Mouse (Mus musculus): ENCODE measurements around the gene Pds5a. TPM values are rescaled to one million over a fixed set of nuclear protein-coding genes. Genes with fewer than 3 reads are reported as not detected.
"Not testable (repeated sequence)": the region's sequence is repeated elsewhere in the genome, so short reads cannot be mapped to it uniquely, and the experiment has no call there.

Pds5a gene
- polyA plus RNA-seq, 1 experiment, result 81.5 TPM

DNA sequence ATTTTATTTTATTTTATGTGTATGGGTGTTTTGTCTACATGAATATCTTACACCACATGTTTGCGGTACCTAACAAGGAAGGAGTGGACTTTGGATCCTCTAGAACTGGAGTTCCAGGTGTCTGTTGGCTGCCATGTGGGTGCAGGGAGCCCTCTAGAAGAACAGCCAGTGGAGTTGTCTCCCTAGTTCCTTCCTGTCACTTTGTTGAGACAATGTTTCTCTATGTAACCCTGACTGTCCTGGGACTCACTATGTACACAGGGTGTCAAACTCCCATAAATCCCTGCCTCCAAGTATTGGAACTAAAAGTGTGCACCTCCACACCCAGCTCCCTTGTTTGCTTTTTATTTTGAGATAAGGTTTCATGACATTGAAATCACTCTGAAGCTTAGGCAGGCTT, 13.4 kb upstream of the Pds5a start:
- DNase-seq (ENCODE audit: low read depth), result no peak
- TF ChIP-seq POLR2A (IDR thresholded peaks at IDR 0.05; ENCODE audit: borderline replicate concordance, extremely low read depth, insufficient read depth, insufficient read length, poor library complexity, severe bottlenecking) (no peak), CTCF (IDR thresholded peaks at IDR 0.05; ENCODE audit: borderline replicate concordance, extremely low read depth, insufficient read depth, insufficient read length) (no peak)

DNA sequence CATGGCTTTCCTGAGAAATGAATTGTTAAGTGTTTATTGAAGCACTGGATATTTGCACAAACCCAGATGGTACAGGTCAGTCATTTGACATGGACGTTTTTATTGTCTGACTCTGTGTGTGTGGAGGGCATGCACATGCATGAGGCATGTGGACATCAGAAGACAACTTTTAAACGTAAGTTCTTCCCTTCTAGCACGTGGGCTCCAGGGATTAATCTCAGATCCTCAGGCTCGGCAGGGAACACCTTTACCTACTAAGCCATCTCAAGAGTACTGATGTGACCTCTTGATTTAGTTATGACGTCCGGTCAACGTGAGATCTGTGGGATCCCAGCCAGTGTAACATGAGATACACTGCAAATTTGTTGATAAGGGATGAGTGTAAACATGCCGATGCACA, 12.2 kb upstream of the Pds5a start:
- TF ChIP-seq POLR2A (IDR thresholded peaks at IDR 0.05; ENCODE audit: borderline replicate concordance, extremely low read depth, insufficient read depth, insufficient read length, poor library complexity, severe bottlenecking) (no peak), CTCF (IDR thresholded peaks at IDR 0.05; ENCODE audit: borderline replicate concordance, extremely low read depth, insufficient read depth, insufficient read length) (no peak)
- no peak for DNase-seq (ENCODE audit: low read depth)

DNA sequence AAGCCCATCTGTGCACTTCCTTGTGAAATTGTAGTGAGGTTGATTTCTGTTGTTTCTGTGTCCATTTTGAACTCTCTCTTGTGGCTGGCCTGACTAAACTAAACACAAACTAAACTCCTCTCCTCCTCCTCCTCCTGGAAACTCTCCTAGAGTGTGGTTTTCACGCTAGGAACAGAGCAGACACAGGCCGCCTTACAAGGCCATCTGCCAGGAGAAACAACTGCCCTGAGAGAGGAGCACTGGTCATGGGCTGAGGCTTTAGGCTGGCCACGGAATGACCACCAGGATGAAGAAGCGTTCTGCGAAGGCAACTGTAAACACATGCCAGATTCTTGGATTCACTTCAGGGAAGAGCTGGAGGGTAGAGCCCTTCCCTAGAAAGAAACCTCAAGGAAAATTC, 8.9 kb upstream of the Pds5a start:
- TF ChIP-seq CTCF (IDR thresholded peaks at IDR 0.05; ENCODE audit: borderline replicate concordance, extremely low read depth, insufficient read depth, insufficient read length) (no peak), POLR2A (IDR thresholded peaks at IDR 0.05; ENCODE audit: borderline replicate concordance, extremely low read depth, insufficient read depth, insufficient read length, poor library complexity, severe bottlenecking) (no peak)

DNA sequence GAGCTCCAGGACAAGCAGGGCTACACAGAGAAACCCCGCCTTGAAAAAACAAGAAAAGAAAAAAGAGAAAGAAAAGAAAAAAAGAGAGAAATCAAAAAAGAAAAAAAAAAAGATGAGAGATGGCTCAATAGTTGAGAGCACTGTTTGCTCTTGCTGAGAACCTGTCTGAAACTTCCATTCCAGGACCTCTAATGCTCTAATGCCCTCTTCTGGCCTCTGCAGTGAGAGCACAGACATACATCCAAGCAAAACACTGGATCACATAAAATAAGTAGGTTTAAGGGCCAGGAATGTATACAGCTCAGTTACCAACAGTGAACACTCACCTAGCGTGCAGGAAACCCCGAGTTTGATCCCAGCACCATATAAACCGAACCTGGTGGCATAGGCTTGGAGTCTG, 8.1 kb upstream of the Pds5a start:
- peak; percentile 17 for DNase-seq (ENCODE audit: low read depth)
- TF ChIP-seq POLR2A (IDR thresholded peaks at IDR 0.05; ENCODE audit: borderline replicate concordance, extremely low read depth, insufficient read depth, insufficient read length, poor library complexity, severe bottlenecking) (no peak), CTCF (IDR thresholded peaks at IDR 0.05; ENCODE audit: borderline replicate concordance, extremely low read depth, insufficient read depth, insufficient read length) (no peak)

More for the DNA sequence above, 8.9 kb upstream of the Pds5a start:
- no peak for DNase-seq (ENCODE audit: low read depth)

DNA sequence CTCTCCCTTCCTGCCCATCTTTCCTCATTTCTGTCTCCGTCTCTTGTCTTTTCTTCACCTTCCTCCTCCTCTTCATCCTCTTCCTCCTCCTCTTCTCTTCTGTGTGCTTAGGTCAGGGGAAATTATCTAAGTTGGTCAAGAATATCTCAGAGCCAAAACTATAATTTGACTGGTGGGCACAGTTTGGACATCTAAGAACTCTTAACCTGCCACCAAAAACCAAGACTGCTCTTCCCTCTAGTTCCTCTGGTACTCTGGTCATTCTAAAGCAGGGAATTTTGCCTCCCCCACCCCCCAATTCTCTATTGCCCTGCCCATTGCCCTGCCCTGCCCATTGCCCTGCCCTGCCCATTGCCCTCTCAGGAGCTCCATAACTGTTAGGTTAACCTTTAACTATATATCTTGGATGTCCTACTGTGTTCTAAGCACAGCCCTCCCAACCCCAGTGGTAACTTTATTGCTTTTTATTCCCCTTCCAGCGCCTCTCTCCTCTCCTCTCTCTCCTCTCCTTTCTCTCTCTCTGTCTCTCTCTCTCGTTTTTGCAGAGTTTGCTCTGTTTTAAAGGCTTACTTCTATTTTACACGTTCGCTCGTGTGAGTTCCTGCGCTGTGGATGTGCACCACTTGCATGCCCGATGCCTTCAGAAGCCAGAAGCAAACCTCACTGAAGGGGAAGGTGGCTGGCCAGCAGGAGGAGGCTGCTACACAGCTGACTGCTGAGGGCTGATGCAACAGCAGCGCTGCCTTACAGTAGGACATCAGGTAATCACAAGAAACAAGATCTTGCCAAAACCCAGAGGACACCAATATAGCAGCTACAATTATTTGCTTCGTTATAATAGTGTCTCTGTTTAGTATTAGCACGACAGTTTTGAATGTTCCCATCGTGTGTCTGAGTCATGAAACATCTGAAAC, 6.9 kb upstream of the Pds5a start:
- TF ChIP-seq POLR2A (IDR thresholded peaks at IDR 0.05; ENCODE audit: borderline replicate concordance, extremely low read depth, insufficient read depth, insufficient read length, poor library complexity, severe bottlenecking) (no peak), CTCF (IDR thresholded peaks at IDR 0.05; ENCODE audit: borderline replicate concordance, extremely low read depth, insufficient read depth, insufficient read length) (no peak)
- no peak for DNase-seq (ENCODE audit: low read depth)

DNA sequence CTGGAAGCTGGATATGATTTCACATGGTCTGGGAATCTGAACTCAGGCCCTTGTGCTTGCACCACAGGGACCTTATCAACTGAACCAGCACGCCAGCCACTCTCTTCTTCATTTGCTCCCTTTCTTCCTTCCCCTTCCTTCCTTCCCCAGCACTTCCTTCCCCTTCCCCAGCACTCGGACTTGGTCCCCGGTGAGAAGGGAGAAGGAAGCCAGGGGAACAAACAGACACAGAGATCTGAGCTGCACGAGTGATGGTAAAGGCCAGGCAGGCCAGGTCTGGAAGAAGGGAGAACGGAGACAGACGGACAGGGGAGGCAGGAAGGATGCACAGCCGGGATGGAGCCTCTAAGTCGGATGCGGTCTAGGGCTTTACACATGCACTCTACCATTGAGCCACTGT, 5.2 kb upstream of the Pds5a start:
- TF ChIP-seq CTCF (IDR thresholded peaks at IDR 0.05; ENCODE audit: borderline replicate concordance, extremely low read depth, insufficient read depth, insufficient read length), result no peak
- no peak for TF ChIP-seq POLR2A (IDR thresholded peaks at IDR 0.05; ENCODE audit: borderline replicate concordance, extremely low read depth, insufficient read depth, insufficient read length, poor library complexity, severe bottlenecking)
- DNase-seq (ENCODE audit: low read depth), result no peak

DNA sequence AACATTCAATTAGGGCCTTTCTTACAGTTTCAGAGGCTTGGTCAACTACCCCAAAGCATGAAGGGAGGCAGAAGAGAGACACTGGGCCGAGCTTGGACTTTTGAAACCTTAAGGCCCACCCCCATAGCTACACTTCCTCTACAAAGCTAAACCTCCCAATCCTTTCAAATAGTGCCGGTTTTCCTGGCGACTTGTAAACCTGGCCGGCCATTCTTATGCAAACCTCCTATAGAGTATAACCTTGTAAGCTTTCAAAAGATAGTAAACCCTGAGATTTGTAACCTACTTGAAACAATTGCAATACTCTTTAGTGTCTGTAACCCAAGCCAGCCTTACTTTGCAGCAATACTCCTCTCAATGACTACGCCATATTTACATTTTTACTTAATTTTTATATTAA, 2.0 kb upstream of the Pds5a start:
- no peak for DNase-seq (ENCODE audit: low read depth)
- no peak for TF ChIP-seq POLR2A (IDR thresholded peaks at IDR 0.05; ENCODE audit: borderline replicate concordance, extremely low read depth, insufficient read depth, insufficient read length, poor library complexity, severe bottlenecking)
- TF ChIP-seq CTCF (IDR thresholded peaks at IDR 0.05; ENCODE audit: borderline replicate concordance, extremely low read depth, insufficient read depth, insufficient read length), result no peak

DNA sequence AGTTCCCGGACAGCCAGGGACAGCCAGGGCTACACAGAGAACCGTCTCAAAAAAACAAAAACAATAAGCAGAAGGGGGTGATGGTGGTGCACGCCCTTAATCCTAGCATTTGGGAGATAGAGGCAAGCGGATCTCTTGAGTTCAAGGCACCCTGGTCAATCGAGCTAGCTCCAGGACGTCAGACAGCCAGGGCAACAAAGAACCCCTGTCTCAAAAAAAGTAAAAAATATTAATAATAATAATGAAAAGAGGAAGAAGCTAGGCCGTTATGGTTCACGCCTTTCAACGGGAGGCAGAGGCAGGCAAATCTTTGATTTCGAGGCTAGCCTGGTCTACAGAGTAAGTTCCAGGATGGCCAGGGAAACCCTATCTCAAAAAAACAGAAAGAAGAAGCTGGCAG, 1.1 kb upstream of the Pds5a start:
- TF ChIP-seq CTCF (IDR thresholded peaks at IDR 0.05; ENCODE audit: borderline replicate concordance, extremely low read depth, insufficient read depth, insufficient read length) (no peak), POLR2A (IDR thresholded peaks at IDR 0.05; ENCODE audit: borderline replicate concordance, extremely low read depth, insufficient read depth, insufficient read length, poor library complexity, severe bottlenecking) (no peak)

DNA sequence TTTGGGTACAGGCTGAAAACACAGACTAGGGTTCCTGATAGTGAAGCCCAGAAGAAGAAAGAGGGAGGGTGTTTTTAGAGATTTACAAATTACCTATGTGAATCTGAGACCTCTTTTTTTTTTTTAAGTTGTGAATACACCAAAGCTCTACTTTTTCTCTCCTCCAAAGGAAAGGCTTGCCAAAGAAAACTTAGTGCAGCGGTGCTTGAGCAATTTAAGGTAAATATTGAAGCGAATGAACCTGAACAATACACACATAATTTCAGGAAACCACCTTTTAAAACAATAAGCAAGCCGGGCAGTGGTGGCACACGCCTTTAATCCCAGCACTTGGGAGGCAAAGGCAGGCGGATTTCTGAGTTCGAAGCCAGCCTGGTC, 675 bp upstream of the Pds5a start:
- TF ChIP-seq POLR2A (IDR thresholded peaks at IDR 0.05; ENCODE audit: borderline replicate concordance, extremely low read depth, insufficient read depth, insufficient read length, poor library complexity, severe bottlenecking) (no peak), CTCF (IDR thresholded peaks at IDR 0.05; ENCODE audit: borderline replicate concordance, extremely low read depth, insufficient read depth, insufficient read length) (no peak)
- DNase-seq (ENCODE audit: low read depth), result no peak

More for the DNA sequence above, 1.1 kb upstream of the Pds5a start:
- DNase-seq (ENCODE audit: low read depth), result no peak

DNA sequence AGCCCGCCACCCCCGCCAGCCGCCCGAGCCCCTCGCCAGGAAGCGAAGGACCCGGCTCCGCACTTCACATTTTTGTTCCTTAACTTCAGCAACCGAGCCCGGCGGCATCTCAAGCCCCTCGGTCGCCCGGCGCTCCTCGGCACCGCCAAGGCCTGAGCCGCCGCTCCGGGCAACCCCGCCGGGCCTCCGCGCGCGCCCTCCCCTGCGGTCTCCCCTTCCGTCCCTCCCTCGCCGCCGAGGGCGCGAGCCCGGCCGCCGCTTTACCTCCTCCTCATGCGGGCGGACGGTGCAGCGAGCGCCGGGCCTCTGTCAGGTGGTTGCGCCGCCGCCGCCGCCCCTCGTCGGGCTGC, 612 bp downstream of the Pds5a start:
- no peak for TF ChIP-seq POLR2A (IDR thresholded peaks at IDR 0.05; ENCODE audit: borderline replicate concordance, extremely low read depth, insufficient read depth, insufficient read length, poor library complexity, severe bottlenecking)
- no peak for TF ChIP-seq CTCF (IDR thresholded peaks at IDR 0.05; ENCODE audit: borderline replicate concordance, extremely low read depth, insufficient read depth, insufficient read length)
- DNase-seq (ENCODE audit: low read depth), result no peak

DNA sequence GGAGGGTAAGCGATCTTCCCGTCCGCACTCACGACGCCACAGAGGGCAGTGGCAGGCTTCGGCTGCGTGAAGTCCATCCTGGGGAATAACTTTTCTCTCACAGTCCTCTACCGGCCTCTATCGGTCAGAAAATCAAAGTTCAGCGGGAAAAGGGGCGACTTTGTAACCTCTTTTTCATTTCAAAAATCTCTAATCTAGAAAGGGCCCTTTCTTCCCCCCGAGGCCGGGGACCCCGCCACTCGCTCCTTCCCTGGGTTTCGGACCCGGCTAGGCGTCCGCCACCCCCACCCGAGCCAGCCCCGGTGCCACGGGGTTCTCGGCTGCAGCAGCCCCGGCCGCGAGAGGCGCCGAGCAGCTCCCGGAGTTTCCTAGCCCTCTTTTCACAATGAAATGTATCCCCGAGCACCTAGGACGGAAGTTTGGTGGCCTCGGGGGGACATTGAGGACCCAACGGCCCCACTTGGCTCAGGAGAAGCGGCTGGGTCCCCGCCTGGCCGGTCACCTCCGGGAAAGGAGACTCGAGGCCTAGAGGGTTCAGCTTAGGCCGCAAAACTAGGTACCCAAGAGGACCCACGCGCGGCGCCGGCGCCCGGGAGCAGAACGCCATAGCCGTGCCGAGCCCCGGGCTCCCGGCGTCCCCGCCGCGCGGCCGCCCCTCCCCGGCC, 1.1 kb downstream of the Pds5a start:
- TF ChIP-seq POLR2A (IDR thresholded peaks at IDR 0.05; ENCODE audit: borderline replicate concordance, extremely low read depth, insufficient read depth, insufficient read length, poor library complexity, severe bottlenecking), result no peak
- peak; percentile 75 for TF ChIP-seq CTCF (IDR thresholded peaks at IDR 0.05; ENCODE audit: borderline replicate concordance, extremely low read depth, insufficient read depth, insufficient read length)
- peak; percentile 87 for DNase-seq (ENCODE audit: low read depth)

DNA sequence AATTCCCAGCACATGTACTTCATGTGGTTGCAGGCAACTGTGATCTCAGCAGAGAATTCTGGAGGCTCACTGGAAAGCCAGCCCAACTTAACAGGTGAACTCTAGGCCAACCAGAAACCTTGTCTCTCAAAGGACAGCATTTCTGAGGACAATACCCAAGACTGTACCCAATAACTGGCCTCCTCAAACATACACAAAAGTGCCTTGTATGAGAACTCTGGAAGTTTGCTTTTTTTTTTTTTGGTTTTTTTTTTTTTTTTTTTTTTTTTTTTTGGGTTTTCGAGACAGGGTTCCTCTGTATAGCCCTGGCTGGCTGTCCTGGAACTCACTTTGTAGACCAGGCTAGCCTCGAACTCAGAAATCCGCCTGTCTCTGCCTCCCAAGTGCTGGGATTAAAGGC, 4.0 kb downstream of the Pds5a start:
- DNase-seq (ENCODE audit: low read depth), result not testable (repeated sequence)
